Mouse (Mus musculus) retina, postnatal 1 day (tissue): ENCODE measurements at regions not wholly inside any gene's neighbourhood (a gene's known extent, or its start where the extent isn't known, plus 50 kb on each side); places are given as distances from the start of the nearest gene placed in this dataset.
A peak's percentile ranks its signal among the peaks of the same experiment; 100 is the strongest.

ENCODE experiments used
- DNase-seq: peaks from one replicate; pipeline ENCODE4 v3.0.0-alpha.2; 2012

GRCm38 (mm10) chrX:111052943-111053342, 57.3 kb upstream of the Cylc1 start:
- DNase-seq = peak; percentile 1
